Mouse (Mus musculus): ENCODE data around the gene Kif5c.

Gene Kif5c

GRCm38 (mm10) chr2:49748628-49749342, 129.7 kb downstream of the Kif5c start:
- DNase-seq: peak; percentile 65

- no peak for DNase-seq
Measured at GRCm38 (mm10) chr2:49749730-49750576, 130.9 kb downstream of the Kif5c start.

- DNase-seq: no peak
Measured at GRCm38 (mm10) chr2:49751544-49752210, 132.6 kb downstream of the Kif5c start.

GRCm38 (mm10) chr2:49752211-49752607, 133.1 kb downstream of the Kif5c start:
- no peak for DNase-seq

- no peak for DNase-seq
Measured at GRCm38 (mm10) chr2:49753062-49753461, 134.0 kb downstream of the Kif5c start.

GRCm38 (mm10) chr2:49755054-49755453, 136.0 kb downstream of the Kif5c start:
- DNase-seq: no peak

- no peak for DNase-seq
Measured at GRCm38 (mm10) chr2:49757616-49758015, 138.5 kb downstream of the Kif5c start.

GRCm38 (mm10) chr2:49764331-49764946, 145.3 kb downstream of the Kif5c start:
- peak; percentile 59 for DNase-seq

- no peak for DNase-seq
Measured at GRCm38 (mm10) chr2:49768916-49769315, 149.8 kb downstream of the Kif5c start.

GRCm38 (mm10) chr2:49770440-49770839, 151.3 kb downstream of the Kif5c start:
- no peak for DNase-seq

- DNase-seq: no peak
Measured at GRCm38 (mm10) chr2:49771172-49771571, 152.1 kb downstream of the Kif5c start.

GRCm38 (mm10) chr2:49773194-49773931, 154.3 kb downstream of the Kif5c start:
- no peak for DNase-seq

- no peak for DNase-seq
Measured at GRCm38 (mm10) chr2:49774180-49774579, 155.1 kb downstream of the Kif5c start.

- DNase-seq: no peak
Measured at GRCm38 (mm10) chr2:49775187-49775586, 156.1 kb downstream of the Kif5c start.

GRCm38 (mm10) chr2:49775735-49776134, 156.6 kb downstream of the Kif5c start:
- DNase-seq: no peak

GRCm38 (mm10) chr2:49776407-49776806, 157.3 kb downstream of the Kif5c start:
- no peak for DNase-seq

- DNase-seq: no peak
Measured at GRCm38 (mm10) chr2:49787376-49788050, 168.4 kb downstream of the Kif5c start, which contains the start of gene Lypd6b. Gene Lypd6b, plus strand, starts transcription at chr2:49787688.

- no peak for DNase-seq
Measured at GRCm38 (mm10) chr2:49788051-49788418, 168.9 kb downstream of the Kif5c start.

- DNase-seq: no peak
Measured at GRCm38 (mm10) chr2:49788643-49789042, 169.5 kb downstream of the Kif5c start.

GRCm38 (mm10) chr2:49789078-49789477, 170.0 kb downstream of the Kif5c start:
- DNase-seq: no peak

GRCm38 (mm10) chr2:49789504-49789903, 170.4 kb downstream of the Kif5c start:
- DNase-seq: no peak

All from cerebellum, adult 9-10 months (tissue).